Mouse (Mus musculus) liver, postnatal 0 days (tissue): ENCODE data around the gene Cttnbp2nl. TPM values are rescaled to one million over a fixed set of nuclear protein-coding genes. Genes with fewer than 3 reads are reported as not detected.

ENCODE experiments used
- ATAC-seq: fragments of 200-750 bp; cut with Nextera tagmentation; 2 replicates; pipeline ENCODE4 v1.8.0; 2017; ENCODE audit warnings: mild to moderate bottlenecking, moderate library complexity
- DNase-seq: peaks from one replicate; pipeline ENCODE4 v3.0.0-alpha.2; 2016
- H3K27ac ChIP-seq: fragments of 300-500 bp; sonication (generic); 2 replicates; pipeline ENCODE4 v1.5.1; 2014; ENCODE audit warnings: antibody characterized with exemption, moderate library complexity, mild to moderate bottlenecking, low read depth
- H3K27me3 ChIP-seq: fragments of 300-500 bp; sonication (generic); 2 replicates; pipeline ENCODE4 v1.6.1; 2014; ENCODE audit warnings: low read length, control low read depth, mixed read lengths; ENCODE audit not compliant: insufficient read depth
- H3K36me3 ChIP-seq: fragments of 300-500 bp; sonication (generic); replicated peaks from 2 replicates; pipeline ENCODE4 v1.6.1; 2014; ENCODE audit warnings: mild to moderate bottlenecking, control low read depth, low read length, moderate library complexity, mixed read lengths; ENCODE audit not compliant: insufficient read depth
- H3K4me1 ChIP-seq: fragments of 300-500 bp; sonication (generic); 2 replicates; pipeline ENCODE4 v1.6.1; 2014; ENCODE audit warnings: antibody characterized with exemption, mild to moderate bottlenecking, control low read depth; ENCODE audit not compliant: insufficient read depth
- H3K4me2 ChIP-seq: fragments of 300-500 bp; sonication (generic); 2 replicates; pipeline ENCODE4 v1.6.1; 2014; ENCODE audit warnings: low read depth, mild to moderate bottlenecking, low read length, moderate library complexity, mixed read lengths
- H3K4me3 ChIP-seq: fragments of 300-500 bp; sonication (generic); 2 replicates; pipeline ENCODE4 v1.5.1; 2014; ENCODE audit warnings: low read depth, low read length
- H3K9ac ChIP-seq: fragments of 300-500 bp; sonication (generic); replicated peaks from 2 replicates; pipeline ENCODE4 v1.6.1; 2014; ENCODE audit warnings: mild to moderate bottlenecking, moderate library complexity
- H3K9me3 ChIP-seq: fragments of 300-500 bp; sonication (generic); 2 replicates; pipeline ENCODE4 v1.6.1; 2016; ENCODE audit warnings: mild to moderate bottlenecking, control low read depth, low read length, mixed read lengths
- CTCF ChIP-seq: sonication (generic); IDR thresholded peaks from 2 replicates; pipeline ENCODE4 v1.5.1; 2016; ENCODE audit warnings: antibody characterized with exemption, low read depth
- EP300 ChIP-seq: IDR thresholded peaks from 2 replicates; pipeline ENCODE4 v1.6.1; 2016; ENCODE audit warnings: antibody characterized with exemption, low read depth, mild to moderate bottlenecking
- WGBS: fragments of 180-500 bp; shearing (Covaris S2); extraction: QIAGEN DNeasy Blood & Tissue Kit; methylation state at CpG from one replicate; pipeline ENCODE4 v1.1.7; 2014; ENCODE audit not compliant: insufficient replicate concordance; 5-methylcytosine and 5-hydroxymethylcytosine counted together
- polyA plus RNA-seq: library from polyadenylated mRNA; unstranded; fragments of >200 nt; fragmentation: Nextera tagmentation; extraction: Ambion mirVana; gene quantifications from 2 replicates; pipeline ENCODE4 v1.2.1, GENCODE M21; 2015

The Cttnbp2nl gene
- polyA plus RNA-seq, 1 experiment from 2014 or later: 4.2 TPM

DNA sequence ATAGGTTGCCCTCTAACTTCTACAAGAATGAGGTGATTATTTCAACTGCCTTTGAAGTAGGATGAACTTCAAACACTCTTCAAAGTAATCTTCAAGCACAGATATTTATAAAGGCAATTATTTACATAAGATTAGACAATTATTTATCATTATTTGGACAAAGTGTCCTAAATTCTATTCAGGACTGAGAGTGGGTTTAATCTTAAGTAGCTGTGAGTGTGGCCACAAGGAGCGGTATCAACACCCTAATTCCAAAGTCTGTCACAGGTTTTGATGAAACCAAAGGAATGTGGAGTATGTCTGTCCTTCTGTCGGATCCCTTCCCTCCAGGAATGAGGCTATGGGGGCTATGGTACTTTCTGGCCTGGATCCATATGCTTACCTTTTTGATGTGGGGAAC is 38.0 kb downstream of the Cttnbp2nl start:
- ATAC-seq: no peak
- WGBS: 65% methylated on average over 2 of the region's 2 CpGs
- H3K4me2 ChIP-seq: no peak overlapping the region

DNA sequence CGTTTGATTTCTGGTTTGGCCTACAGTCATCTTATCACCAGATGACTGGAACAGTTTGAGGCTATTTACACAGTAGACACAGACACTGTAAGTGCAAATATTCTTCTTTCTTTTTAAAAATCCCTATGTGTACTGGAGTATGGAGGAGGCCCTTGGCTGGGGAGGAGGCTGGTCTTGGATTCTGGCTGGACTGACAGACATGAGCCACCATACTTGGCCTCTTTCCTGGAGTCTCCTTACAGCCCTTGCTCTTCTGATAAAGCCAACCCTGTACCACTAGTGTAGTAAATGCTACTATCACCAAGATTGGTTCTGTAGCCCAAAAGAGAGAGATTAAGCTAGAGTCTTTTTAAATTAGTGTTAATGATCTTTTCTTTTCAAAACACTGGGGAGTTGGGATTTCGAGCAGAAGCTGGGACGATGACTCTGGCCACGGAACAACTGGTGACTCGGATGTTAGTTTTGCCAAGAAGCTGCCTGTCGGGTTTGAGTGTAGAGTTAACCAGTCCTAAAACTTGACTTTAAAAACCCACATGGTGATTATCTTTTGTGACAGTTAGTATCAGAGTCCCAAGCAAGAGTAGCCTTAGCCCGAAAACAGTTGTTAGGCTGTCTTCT is 40.1 kb downstream of the Cttnbp2nl start:
- H3K9ac ChIP-seq: no peak overlapping the region
- ATAC-seq (no peak), DNase-seq (no peak)
- no peaks in the 10 kb centered on the region for H3K27me3 ChIP-seq
- no peaks in the 10 kb centered on the region; the same call in 1 of the 2 replicates for H3K4me1 ChIP-seq
- no peak for TF ChIP-seq CTCF
- no peak for TF ChIP-seq EP300
- WGBS: 78% methylated on average over 7 of the region's 7 CpGs
- H3K4me2 ChIP-seq: no peak overlapping the region
- no peak overlapping the region for H3K4me3 ChIP-seq
- no peaks in the 10 kb centered on the region for H3K9me3 ChIP-seq
- H3K27ac ChIP-seq: no peak overlapping the region
- peaks cover 2% of the 10 kb centered on the region; the same call in 1 of the 2 replicates for H3K36me3 ChIP-seq

More for the DNA sequence above, 38.0 kb downstream of the Cttnbp2nl start:
- Histone ChIP-seq H3K9ac (no peak overlapping the region), H3K4me3 (no peak overlapping the region), H3K4me1 (0 out of 2 replicates have a peak, but pooled peaks cover 6% of the 10 kb centered on the region), H3K27me3 (no peaks in the 10 kb centered on the region), H3K27ac (no peak overlapping the region), H3K9me3 (no peaks in the 10 kb centered on the region), H3K36me3 (no peaks in the 10 kb centered on the region; the same call in 1 of the 2 replicates)
- DNase-seq: no peak
- TF ChIP-seq CTCF: no peak
- TF ChIP-seq EP300: no peak

DNA sequence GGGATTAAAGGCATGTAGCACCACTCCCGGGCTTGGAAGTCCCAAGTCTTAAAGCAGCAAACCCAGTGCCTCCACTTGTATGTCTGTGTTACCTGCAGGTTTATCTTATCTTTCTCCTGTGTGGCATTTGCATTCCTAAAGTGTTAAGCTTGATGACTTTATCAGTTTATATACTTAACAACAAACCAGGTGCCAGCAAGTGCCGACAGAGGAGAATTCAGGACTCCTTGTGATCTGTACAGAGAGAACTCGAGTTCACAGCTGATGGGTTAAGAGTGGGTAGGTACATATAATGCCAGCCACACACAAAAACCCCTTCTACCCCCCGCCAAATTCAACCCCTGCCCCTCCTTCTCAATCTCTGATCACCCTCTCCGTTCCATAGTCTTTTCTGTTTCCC is 41.1 kb downstream of the Cttnbp2nl start:
- WGBS: 65% methylated on average over 5 of the region's 5 CpGs
- peaks cover 4% of the 10 kb centered on the region; the same call in 1 of the 2 replicates for H3K36me3 ChIP-seq

DNA sequence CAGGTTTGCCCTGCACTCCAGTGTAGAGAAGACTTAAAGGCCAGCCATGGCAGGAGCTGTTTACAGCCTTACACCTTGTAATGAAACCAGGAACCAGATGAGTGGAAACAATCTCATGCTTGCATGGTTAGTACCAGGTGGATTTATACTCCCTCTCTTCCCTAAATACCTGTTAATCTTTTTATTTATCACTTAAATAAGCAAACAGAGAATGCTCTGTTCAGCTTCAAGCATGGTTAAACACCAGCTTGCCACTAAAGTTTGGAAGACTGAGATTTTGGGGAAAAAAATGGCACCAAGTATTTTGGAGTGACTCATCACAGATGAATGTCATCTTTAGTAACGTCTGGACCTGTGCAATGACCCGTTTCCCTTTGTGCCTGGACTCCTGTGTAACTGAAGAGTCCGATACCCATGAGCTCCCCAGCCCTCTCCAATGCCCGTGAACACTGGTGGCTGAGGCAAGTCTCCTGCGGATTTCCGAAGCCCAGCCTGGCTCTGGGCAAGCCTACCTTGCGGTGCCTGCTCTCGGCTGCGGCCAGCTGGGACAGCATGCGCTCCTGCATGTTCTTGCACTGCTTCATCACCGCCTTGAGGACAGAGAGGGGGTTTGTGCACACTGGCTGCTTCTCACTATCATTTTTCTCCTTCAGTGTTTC is 42.1 kb downstream of the Cttnbp2nl start:
- 76% methylated on average over 11 of the region's 11 CpGs for WGBS
- no peaks in the 10 kb centered on the region; the same call in 1 of the 2 replicates for H3K4me1 ChIP-seq
- no peak for DNase-seq

More for the DNA sequence above, 41.1 kb downstream of the Cttnbp2nl start:
- DNase-seq (no peak), ATAC-seq (no peak)
- Histone ChIP-seq H3K9ac (no peak overlapping the region), H3K27ac (no peak overlapping the region), H3K4me3 (no peak overlapping the region), H3K4me1 (no peaks in the 10 kb centered on the region; the same call in 1 of the 2 replicates), H3K4me2 (no peak overlapping the region), H3K27me3 (no peaks in the 10 kb centered on the region), H3K9me3 (no peaks in the 10 kb centered on the region)
- TF ChIP-seq CTCF (no peak), EP300 (no peak)

DNA sequence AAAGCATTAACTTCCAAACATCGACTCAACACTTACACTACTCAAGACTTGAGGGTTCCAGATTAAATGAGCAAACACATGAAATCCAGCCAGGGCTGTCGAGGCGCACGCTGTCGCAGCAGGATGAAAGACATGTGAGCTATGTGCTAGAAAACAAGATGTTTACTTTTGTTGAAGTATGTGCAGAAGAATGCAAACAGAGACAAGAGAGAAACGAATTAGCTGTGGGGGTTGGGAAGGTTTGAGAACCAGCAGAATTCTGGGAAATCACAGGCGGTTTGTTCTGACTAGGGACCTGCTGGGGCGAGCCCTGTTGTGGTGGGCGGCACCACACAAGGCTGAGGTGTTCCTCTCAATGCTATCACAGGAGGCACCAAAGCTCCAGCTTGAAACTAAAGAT is 44.9 kb downstream of the Cttnbp2nl start:
- Histone ChIP-seq H3K36me3 (peaks cover 10% of the 10 kb centered on the region), H3K27ac (no peak overlapping the region), H3K4me3 (no peak overlapping the region), H3K9me3 (no peaks in the 10 kb centered on the region), H3K9ac (no peak overlapping the region), H3K4me1 (no peaks in the 10 kb centered on the region; the same call in 1 of the 2 replicates), H3K27me3 (no peaks in the 10 kb centered on the region), H3K4me2 (no peak overlapping the region)
- TF ChIP-seq EP300 (no peak), CTCF (no peak)
- 54% methylated on average over 9 of the region's 9 CpGs for WGBS
- ATAC-seq: no peak
- DNase-seq: no peak

More for the DNA sequence above, 42.1 kb downstream of the Cttnbp2nl start:
- H3K4me3 ChIP-seq: no peak overlapping the region
- no peak overlapping the region for H3K27ac ChIP-seq
- no peak for TF ChIP-seq EP300
- TF ChIP-seq CTCF: no peak
- ATAC-seq: no peak
- no peak overlapping the region for H3K4me2 ChIP-seq
- H3K36me3 ChIP-seq: peaks cover 5% of the 10 kb centered on the region
- H3K27me3 ChIP-seq: no peaks in the 10 kb centered on the region
- no peaks in the 10 kb centered on the region for H3K9me3 ChIP-seq
- no peak overlapping the region for H3K9ac ChIP-seq

DNA sequence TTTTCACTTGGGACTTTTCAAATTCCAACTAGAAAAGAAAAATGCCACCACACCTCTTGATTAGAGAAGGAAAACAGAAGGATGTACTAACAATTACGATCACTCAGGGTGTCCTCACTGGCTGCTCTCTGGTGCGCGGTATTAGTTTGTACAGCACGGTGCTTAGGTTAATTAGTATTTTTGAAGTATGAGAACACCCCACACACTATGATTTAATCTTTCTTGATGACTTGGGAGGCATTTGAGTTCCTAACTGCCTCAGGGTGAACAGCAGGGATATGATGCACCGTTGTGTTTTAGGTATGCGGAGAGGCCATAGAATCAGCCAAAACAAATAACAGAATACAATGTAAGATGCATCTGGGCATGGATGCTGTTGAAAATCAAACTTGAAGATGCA is 46.8 kb downstream of the Cttnbp2nl start:
- DNase-seq (no peak), ATAC-seq (no peak)
- TF ChIP-seq CTCF: no peak
- TF ChIP-seq EP300: no peak
- Histone ChIP-seq H3K4me2 (no peak overlapping the region), H3K27ac (no peak overlapping the region), H3K27me3 (no peaks in the 10 kb centered on the region), H3K4me1 (no peaks in the 10 kb centered on the region; the same call in 1 of the 2 replicates), H3K4me3 (no peak overlapping the region), H3K9ac (no peak overlapping the region), H3K9me3 (no peaks in the 10 kb centered on the region), H3K36me3 (peaks cover 10% of the 10 kb centered on the region)
- WGBS: 92% methylated on average over 6 of the region's 6 CpGs
